Mouse (Mus musculus) olfactory bulb, adult 2 months (tissue): ENCODE data around the gene Gm45785.

Source experiments
- CTCF ChIP-seq: fragments of 200-500 bp; IDR thresholded peaks from 2 replicates; pipeline ENCODE4 v1.5.1; 2012; ENCODE audit warnings: low read depth, mild to moderate bottlenecking, low read length, moderate library complexity; ENCODE audit not compliant: insufficient read depth
- POLR2A ChIP-seq: fragments of 200-500 bp; IDR thresholded peaks from 2 replicates; pipeline ENCODE4 v1.6.1; 2012; ENCODE audit warnings: mild to moderate bottlenecking, low read depth, low read length, moderate library complexity; ENCODE audit not compliant: insufficient read depth

- TF ChIP-seq CTCF (no peak), POLR2A (no peak)
These were observed 8.2 kb downstream of the Gm45785 start, which contains the start of gene Odf3 for GRCm38 (mm10) chr7:140847755-140848580.
